Mouse (Mus musculus): Measurements from ENCODE around the gene Vmn2r32. TPM values are rescaled to one million over a fixed set of nuclear protein-coding genes. Genes with fewer than 3 reads are reported as not detected.

The Vmn2r32 gene
- not detected for polyA plus RNA-seq (2014; fragmentation: Illumina TruSeq; extraction: RNeasy Lipid Tissue Mini Kit (QIAGEN cat#74804); ENCODE audit: low read depth, low replicate concordance)

DNA sequence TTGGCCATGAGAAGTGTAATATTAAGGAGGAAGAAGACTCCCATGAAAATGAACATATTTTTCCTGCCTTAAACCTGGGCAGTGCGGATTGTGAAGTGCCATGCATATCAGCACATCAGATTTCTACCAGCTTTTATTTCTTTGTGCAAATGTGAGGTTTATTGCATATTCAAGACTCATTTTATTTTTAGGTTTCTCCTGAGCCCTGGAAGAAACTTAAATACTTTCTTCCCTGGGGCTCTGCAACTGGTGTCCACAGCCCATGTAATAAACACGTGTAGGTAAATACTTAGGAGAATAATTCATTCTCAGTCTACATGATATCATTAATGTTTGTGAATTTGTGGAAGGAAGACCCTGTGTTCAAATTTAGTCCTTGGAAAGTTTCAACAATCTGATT, at the start of gene Vmn2r32:
Vmn2r32 (minus strand) TSS at position 101 of the 400 bp plus-strand sequence.

Other genes starting within 250 kb of the Vmn2r32 start
- not detected for gene Vmn2r29, start 232.7 kb downstream of the Vmn2r32 start, polyA plus RNA-seq (2014; fragmentation: Illumina TruSeq; extraction: RNeasy Lipid Tissue Mini Kit (QIAGEN cat#74804); ENCODE audit: low read depth, low replicate concordance)
- 1.3 TPM for gene Gm45844, start 201.7 kb downstream of the Vmn2r32 start, polyA plus RNA-seq (2014; fragmentation: Illumina TruSeq; extraction: RNeasy Lipid Tissue Mini Kit (QIAGEN cat#74804); ENCODE audit: low read depth, low replicate concordance)
- gene Clcn4, start 179.2 kb downstream of the Vmn2r32 start, polyA plus RNA-seq (2014; fragmentation: Illumina TruSeq; extraction: RNeasy Lipid Tissue Mini Kit (QIAGEN cat#74804); ENCODE audit: low read depth, low replicate concordance) = 52.1 TPM
- not detected for gene Vmn2r30, start 142.4 kb downstream of the Vmn2r32 start, polyA plus RNA-seq (2014; fragmentation: Illumina TruSeq; extraction: RNeasy Lipid Tissue Mini Kit (QIAGEN cat#74804); ENCODE audit: low read depth, low replicate concordance)
- not detected for gene Gm45783, start 105.4 kb downstream of the Vmn2r32 start, polyA plus RNA-seq (2014; fragmentation: Illumina TruSeq; extraction: RNeasy Lipid Tissue Mini Kit (QIAGEN cat#74804); ENCODE audit: low read depth, low replicate concordance)
- not detected for gene Vmn2r31, start 80.3 kb downstream of the Vmn2r32 start, polyA plus RNA-seq (2014; fragmentation: Illumina TruSeq; extraction: RNeasy Lipid Tissue Mini Kit (QIAGEN cat#74804); ENCODE audit: low read depth, low replicate concordance)
- not detected for gene Vmn2r33, start 86.8 kb upstream of the Vmn2r32 start, polyA plus RNA-seq (2014; fragmentation: Illumina TruSeq; extraction: RNeasy Lipid Tissue Mini Kit (QIAGEN cat#74804); ENCODE audit: low read depth, low replicate concordance)
- not detected for gene Vmn2r34, start 209.5 kb upstream of the Vmn2r32 start, polyA plus RNA-seq (2014; fragmentation: Illumina TruSeq; extraction: RNeasy Lipid Tissue Mini Kit (QIAGEN cat#74804); ENCODE audit: low read depth, low replicate concordance)

Data from heart, adult 10 weeks (tissue).